Mouse (Mus musculus) testis, adult 2 months (tissue): ENCODE results near the gene Rgs11.

Experiments used
- CTCF ChIP-seq: fragments of 200-500 bp; IDR thresholded peaks from 2 replicates; pipeline ENCODE4 v1.5.1; 2012; ENCODE audit warnings: low read depth, mild to moderate bottlenecking, inconsistent platforms, low read length, moderate library complexity; ENCODE audit not compliant: control insufficient read depth, insufficient read depth, insufficient replicate concordance
- POLR2A ChIP-seq: fragments of 200-500 bp; IDR thresholded peaks from 2 replicates; pipeline ENCODE4 v1.6.1; 2012; ENCODE audit warnings: low read depth, mild to moderate bottlenecking, inconsistent platforms, low read length, moderate library complexity; ENCODE audit not compliant: control insufficient read depth

- no peak for TF ChIP-seq CTCF
- no peak for TF ChIP-seq POLR2A
Measured at GRCm38 (mm10) chr17:26168039-26168438, 34.7 kb upstream of the Rgs11 start.
